Comparison of ENCODE assay signal across 8 mouse cellular contexts in genomic region chr10:127674794-127675522, GRCm38 (mm10). TPM values are rescaled to one million over a fixed set of nuclear protein-coding genes. Genes with fewer than 3 reads are reported as not detected.
DNase-seq lines count a peak whose midpoint lies in the region; ATAC-seq lines count a peak whose summit lies in the region.

No protein-coding gene starts in this region.

- H3K27ac ChIP-seq in embryonic facial prominence, embryonic 14.5 days (replicated peaks; ENCODE audit: low read depth, low read length): peak overlapping the region; percentile 56; the same call in 1 of the 2 replicates
- peak overlapping the region; percentile 64; the same call in 1 of the 2 replicates for H3K27ac ChIP-seq in heart, embryonic 12.5 days (ENCODE audit: poor library complexity, severe bottlenecking)

- H3K4me3 ChIP-seq in embryonic facial prominence, embryonic 14.5 days (ENCODE audit: low read depth, low read length): no peak overlapping the region
- H3K4me3 ChIP-seq in heart, embryonic 12.5 days: no peak overlapping the region

- H3K36me3 ChIP-seq in embryonic facial prominence, embryonic 14.5 days (ENCODE audit: control insufficient read depth, insufficient read depth, low read length): no peaks in the 10 kb centered on the region
- H3K36me3 ChIP-seq in heart, embryonic 12.5 days: no peaks in the 10 kb centered on the region

- H3K9me3 ChIP-seq in embryonic facial prominence, embryonic 14.5 days (ENCODE audit: control insufficient read depth, low read length): no peaks in the 10 kb centered on the region
- H3K9me3 ChIP-seq in heart, embryonic 12.5 days (replicated peaks): no peaks in the 10 kb centered on the region

- no peak overlapping the region for H3K9ac ChIP-seq in embryonic facial prominence, embryonic 14.5 days (ENCODE audit: low read depth, low read length)
- H3K9ac ChIP-seq in heart, embryonic 12.5 days: no peak overlapping the region; the same call in 1 of the 2 replicates

- WGBS in embryonic facial prominence, embryonic 14.5 days: 82% methylated on average over 8 of the region's 8 CpGs
- 79% methylated on average over 8 of the region's 8 CpGs for WGBS in heart, embryonic 12.5 days

- no peak overlapping the region for H3K4me2 ChIP-seq in embryonic facial prominence, embryonic 14.5 days (ENCODE audit: low read depth, low read length)
- no peak overlapping the region for H3K4me2 ChIP-seq in heart, embryonic 12.5 days

- H3K4me1 ChIP-seq in embryonic facial prominence, embryonic 14.5 days (ENCODE audit: control insufficient read depth, insufficient read depth, low read length): no peaks in the 10 kb centered on the region
- H3K4me1 ChIP-seq in heart, embryonic 12.5 days (replicated peaks): peaks cover 9% of the 10 kb centered on the region

- peak; percentile 91 for DNase-seq in ES-CJ7 (ENCODE audit: low read depth, low spot score)
- DNase-seq in adrenal gland, postnatal 25 days: peak; percentile 58
- peak; percentile 87 for DNase-seq in embryonic facial prominence, embryonic 14.5 days (ENCODE audit: low spot score)
- peak; percentile 91 to 94 for DNase-seq in layer of hippocampus, adult 8-10 months (ENCODE audit: low spot score in 2 of 2)
- DNase-seq in lung, postnatal 25 days (ENCODE audit: low spot score): peak; percentile 96
- DNase-seq in retina, postnatal 7 days (ENCODE audit: low read depth, low spot score): peak; percentile 80
- DNase-seq in urinary bladder, postnatal 36 days (ENCODE audit: low spot score in 2 of 2): peak; percentile 85 to 86

- ATAC-seq in embryonic facial prominence, embryonic 14.5 days (ENCODE audit: low read depth): peak; percentile 17; the same call in 1 of the 2 replicates
- ATAC-seq in heart, embryonic 12.5 days (ENCODE audit: insufficient number of reproducible peaks, low FRiP score): no peak

- H3K27me3 ChIP-seq in embryonic facial prominence, embryonic 14.5 days (replicated peaks; ENCODE audit: control insufficient read depth, insufficient read depth, low read length): no peaks in the 10 kb centered on the region
- no peaks in the 10 kb centered on the region for H3K27me3 ChIP-seq in heart, embryonic 12.5 days (replicated peaks)

RNA-seq across cellular contexts. Expression of gene Nab2, which starts 6.6 kb away (rescaled TPM):
- total RNA-seq in adrenal gland, postnatal 25 days (2021): 19.0 and 21.7 TPM in 2 replicates
- polyA plus RNA-seq in embryonic facial prominence, embryonic 14.5 days (2014; fragmentation: Nextera tagmentation; extraction: Ambion mirVana): 15.2 and 16.1 TPM in 2 replicates
- 13.4 and 13.7 TPM in 2 replicates for polyA plus RNA-seq in heart, embryonic 12.5 days (2016; fragmentation: Nextera tagmentation; extraction: Ambion mirVana)
- 10 to 100 TPM; 45.3 to 51.6 (median 49.0) TPM for total RNA-seq in layer of hippocampus, adult 8-10 months (2022)

RNA-seq across cellular contexts. Expression of gene Nemp1, which starts 8.3 kb away (rescaled TPM):
- 9.6 and 13.7 TPM in 2 replicates for total RNA-seq in adrenal gland, postnatal 25 days (2021)
- polyA plus RNA-seq in embryonic facial prominence, embryonic 14.5 days (2014; fragmentation: Nextera tagmentation; extraction: Ambion mirVana): 10.5 and 11.2 TPM in 2 replicates
- 8.9 and 9.2 TPM in 2 replicates for polyA plus RNA-seq in heart, embryonic 12.5 days (2016; fragmentation: Nextera tagmentation; extraction: Ambion mirVana)
- total RNA-seq in layer of hippocampus, adult 8-10 months (2022): 1 to 10 TPM; 5.8 to 8.1 (median 7.6) TPM

RNA-seq across cellular contexts. Expression of gene Myo1a, which starts 30.0 kb away (rescaled TPM):
- total RNA-seq in adrenal gland, postnatal 25 days (2021): 0.33 and 1.1 TPM in 2 replicates
- 0.75 and 1.2 TPM in 2 replicates for polyA plus RNA-seq in embryonic facial prominence, embryonic 14.5 days (2014; fragmentation: Nextera tagmentation; extraction: Ambion mirVana)
- 0.22 and 0.32 TPM in 2 replicates for polyA plus RNA-seq in heart, embryonic 12.5 days (2016; fragmentation: Nextera tagmentation; extraction: Ambion mirVana)
- 1 to 10 TPM in 2 of 4 experiments, under 1 TPM in 2; 0.56 to 1.7 (median 0.86) TPM for total RNA-seq in layer of hippocampus, adult 8-10 months (2022)

RNA-seq across cellular contexts. Expression of gene Stat6, which starts 32.2 kb away (rescaled TPM):
- total RNA-seq in adrenal gland, postnatal 25 days (2021): 117 and 121 TPM in 2 replicates
- 22.9 and 23.1 TPM in 2 replicates for polyA plus RNA-seq in embryonic facial prominence, embryonic 14.5 days (2014; fragmentation: Nextera tagmentation; extraction: Ambion mirVana)
- polyA plus RNA-seq in heart, embryonic 12.5 days (2016; fragmentation: Nextera tagmentation; extraction: Ambion mirVana): 27.8 and 28.2 TPM in 2 replicates
- 10 to 100 TPM in 3 of 4 experiments, 1 to 10 TPM in 1; 10.0 to 13.6 (median 11.3) TPM for total RNA-seq in layer of hippocampus, adult 8-10 months (2022)

RNA-seq across cellular contexts. Expression of gene Tac2, which starts 49.3 kb away (rescaled TPM):
- total RNA-seq in adrenal gland, postnatal 25 days (2021): not detected in 2 replicates
- 0.54 TPM in 1 of 2 replicates, not detected in the other for polyA plus RNA-seq in embryonic facial prominence, embryonic 14.5 days (2014; fragmentation: Nextera tagmentation; extraction: Ambion mirVana)
- polyA plus RNA-seq in heart, embryonic 12.5 days (2016; fragmentation: Nextera tagmentation; extraction: Ambion mirVana): 4.4 and 16.9 TPM in 2 replicates
- total RNA-seq in layer of hippocampus, adult 8-10 months (2022): 1 to 10 TPM; 3.4 to 7.7 (median 4.1) TPM
